Mouse (Mus musculus): Measurements from ENCODE around the gene Rpl27a.

GRCm38 (mm10) chr7:109524442-109524744 is 5.4 kb downstream of the Rpl27a start:
- TF ChIP-seq POLR2A (IDR thresholded peaks at IDR 0.05; ENCODE audit: borderline replicate concordance, insufficient read depth, low read length) (no peak), CTCF (IDR thresholded peaks at IDR 0.05; ENCODE audit: borderline replicate concordance, insufficient read depth, low read depth, low read length) (no peak)

Measured in cerebellum, adult 2 months (tissue).